Mouse (Mus musculus): ENCODE measurements around the gene Ccnf.
A peak's percentile ranks its signal among the peaks of the same experiment; 100 is the strongest.

The Ccnf gene

DNA sequence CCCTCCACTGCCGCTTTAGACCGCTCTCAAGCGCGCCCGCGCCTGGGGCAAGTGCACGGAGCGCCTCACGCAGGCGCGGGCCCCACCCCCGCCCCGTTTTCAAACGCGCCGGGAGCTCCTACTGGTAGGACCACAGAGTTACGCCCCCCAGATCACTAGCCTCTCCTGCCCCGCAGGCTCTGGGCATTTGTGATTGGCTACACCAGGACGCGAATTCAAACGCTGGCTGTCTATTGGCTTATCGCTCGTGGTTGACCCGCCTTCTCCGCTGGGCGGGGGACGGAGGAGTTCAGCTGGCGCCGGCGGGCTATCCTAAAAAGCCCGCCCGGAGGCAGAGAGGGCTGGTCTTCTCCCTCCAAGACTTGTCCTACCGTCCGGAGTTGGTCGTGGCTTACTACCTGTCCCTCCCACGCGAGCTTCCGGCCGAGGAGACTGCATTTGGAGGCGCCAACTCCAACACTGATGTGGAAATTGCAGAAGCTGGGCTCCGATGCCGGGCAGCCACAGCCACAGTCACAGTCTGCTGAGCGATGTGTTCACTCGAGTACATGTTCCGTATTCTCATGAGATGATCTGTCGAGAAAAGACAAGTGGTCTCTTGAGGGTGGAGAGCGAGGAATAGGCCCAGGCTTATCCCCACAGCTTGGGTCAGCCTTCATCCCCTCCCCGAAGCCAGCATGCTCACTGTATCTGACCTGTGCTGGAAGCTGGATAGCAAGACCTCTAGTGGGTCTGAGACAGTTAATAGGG is at the start of gene Ccnf:
Ccnf (minus strand) TSS at position 165 of the 750 bp plus-strand sequence.
- DNase-seq, result peak; percentile 97

DNA sequence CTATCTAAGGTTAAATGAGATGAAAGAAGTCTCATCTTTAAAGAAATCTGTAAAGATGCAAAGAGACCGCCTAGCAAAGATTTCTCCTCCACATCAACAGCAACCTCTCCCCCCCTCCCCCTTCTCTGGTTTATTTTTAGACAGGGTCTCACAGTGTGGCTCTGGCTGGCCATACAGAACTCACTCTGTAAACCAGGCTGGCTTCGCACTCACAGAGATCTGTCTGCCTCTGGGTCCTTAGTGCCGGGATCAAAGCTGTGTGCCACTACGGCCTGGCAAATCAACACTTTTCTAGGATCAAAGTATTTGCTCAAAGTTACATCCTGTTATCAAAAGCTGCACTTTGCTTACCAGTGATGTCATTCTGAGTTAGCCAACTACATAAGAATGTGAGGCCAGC is 49.4 kb upstream of the Ccnf start:
- no peak for DNase-seq

DNA sequence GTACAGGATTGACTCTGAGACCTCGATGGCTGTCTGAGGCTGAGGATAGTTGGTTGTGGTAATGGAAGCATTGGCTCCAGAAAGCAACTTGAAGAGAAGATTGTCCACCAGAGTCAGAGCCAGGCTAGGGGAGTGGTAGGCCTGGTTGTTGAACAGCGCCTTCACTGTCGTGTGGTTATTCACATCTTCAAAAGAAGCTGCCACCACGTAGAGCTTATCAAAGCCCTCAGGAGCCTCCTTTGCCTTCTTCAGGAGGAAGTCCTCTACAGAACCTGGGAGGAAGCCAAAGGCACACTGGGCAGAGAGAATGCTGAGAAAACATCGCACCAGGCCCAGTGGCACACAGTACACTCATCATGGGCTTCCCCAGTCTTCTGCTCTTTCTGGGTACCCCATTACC is 38.1 kb upstream of the Ccnf start:
- DNase-seq, result no peak

DNA sequence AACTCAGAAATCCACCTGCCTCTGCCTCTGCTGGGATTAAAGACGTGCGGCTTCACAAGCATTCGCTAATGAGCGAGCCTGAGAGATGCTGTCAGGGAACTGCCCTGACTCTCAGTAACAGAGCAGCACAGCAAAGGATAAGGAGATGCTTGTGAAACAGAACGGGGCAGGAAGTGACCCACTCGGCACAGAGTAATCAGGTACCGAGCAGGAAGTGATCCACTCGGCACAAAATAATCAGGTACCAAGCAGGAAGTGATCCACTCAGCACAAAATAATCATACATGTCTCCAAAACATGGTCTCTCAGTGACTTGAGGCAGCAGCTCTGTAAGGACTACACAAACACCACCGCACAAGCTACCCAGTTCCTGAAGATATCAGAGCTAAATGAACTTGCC is 37.2 kb upstream of the Ccnf start:
- DNase-seq, result no peak

DNA sequence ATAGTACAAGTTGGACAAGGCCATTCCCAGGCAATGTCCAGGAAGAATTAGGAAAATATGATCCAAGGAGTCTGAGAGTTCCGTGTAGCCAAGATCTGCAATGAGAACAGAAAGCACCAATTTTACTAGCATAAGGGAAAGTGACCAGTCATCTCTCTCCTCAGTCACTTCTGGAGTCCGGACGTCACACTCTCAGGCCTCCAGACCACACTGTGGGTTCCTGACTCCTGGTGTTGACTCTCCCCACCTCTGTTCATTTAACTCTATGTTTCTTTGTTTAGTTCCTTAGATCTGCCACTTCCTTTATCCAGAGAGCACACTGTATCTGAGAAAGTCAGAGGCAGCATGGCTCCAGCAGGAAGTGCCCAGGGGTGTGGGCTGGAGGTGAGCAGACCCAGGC is 34.4 kb upstream of the Ccnf start:
- DNase-seq, result no peak

DNA sequence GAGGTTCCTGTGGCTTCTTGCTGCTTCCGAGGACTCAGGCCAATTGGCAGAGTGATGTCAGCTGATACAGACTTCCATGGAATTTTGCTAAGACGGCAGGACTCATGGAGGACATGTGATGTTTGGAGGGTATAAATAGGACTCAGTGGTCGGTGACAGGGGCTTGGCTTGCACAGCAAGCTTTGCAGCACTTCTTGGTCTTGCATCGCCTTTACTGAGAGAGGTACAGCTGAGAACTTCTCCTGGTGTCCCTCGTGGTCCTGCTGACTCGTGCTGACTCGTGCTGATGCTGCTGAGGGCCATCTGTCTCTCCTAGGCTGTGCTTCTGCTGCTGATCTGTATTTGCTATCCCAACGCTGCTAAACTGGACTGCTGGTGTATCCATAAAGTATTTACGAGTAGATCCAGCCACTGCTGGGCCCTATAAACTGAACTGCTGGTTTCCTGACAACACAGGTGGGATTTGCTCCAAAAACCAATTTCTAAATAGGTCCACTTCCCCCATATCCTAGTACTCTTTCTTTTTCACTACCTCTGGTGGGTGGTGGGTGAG is 32.1 kb upstream of the Ccnf start:
- DNase-seq, result no peak

DNA sequence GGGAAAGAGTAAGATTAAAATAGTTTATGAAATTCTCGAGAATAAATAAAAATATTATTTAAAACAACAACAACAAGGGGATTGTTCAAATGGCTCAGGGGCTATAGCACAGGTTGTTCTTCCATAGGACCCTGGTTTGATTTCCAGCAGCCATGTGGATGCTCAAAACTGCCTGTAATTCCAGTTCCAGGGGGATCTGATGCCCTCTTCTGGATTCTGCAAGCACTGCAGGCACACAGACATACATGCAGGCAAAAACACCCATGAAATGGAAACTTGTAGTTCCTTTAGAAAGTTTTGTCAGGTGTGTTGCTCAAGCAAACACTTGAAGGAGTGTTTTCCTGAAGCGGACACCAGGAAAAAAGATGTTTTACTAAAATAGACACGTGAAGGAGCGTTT is 31.4 kb upstream of the Ccnf start:
- peak; percentile 23 for DNase-seq

DNA sequence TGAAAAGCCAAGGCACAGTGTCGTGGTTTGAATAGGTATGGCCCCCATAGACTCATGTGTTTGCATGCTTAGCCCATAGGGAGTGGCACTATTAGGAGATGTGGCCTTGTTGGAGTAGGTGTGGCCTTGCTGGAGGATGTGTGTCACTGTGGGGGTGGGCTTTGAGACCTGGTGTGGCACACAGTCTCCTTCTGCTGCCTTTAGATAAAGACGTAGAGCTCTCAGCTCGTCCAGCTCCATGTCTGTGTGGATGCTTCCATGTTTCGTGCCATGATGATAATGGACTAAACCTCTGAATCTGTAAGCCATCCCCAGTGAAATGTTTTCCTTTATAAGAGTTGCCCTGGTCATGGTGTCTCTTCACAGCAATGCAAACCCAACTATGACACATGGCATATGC is 28.6 kb upstream of the Ccnf start:
- no peak for DNase-seq

DNA sequence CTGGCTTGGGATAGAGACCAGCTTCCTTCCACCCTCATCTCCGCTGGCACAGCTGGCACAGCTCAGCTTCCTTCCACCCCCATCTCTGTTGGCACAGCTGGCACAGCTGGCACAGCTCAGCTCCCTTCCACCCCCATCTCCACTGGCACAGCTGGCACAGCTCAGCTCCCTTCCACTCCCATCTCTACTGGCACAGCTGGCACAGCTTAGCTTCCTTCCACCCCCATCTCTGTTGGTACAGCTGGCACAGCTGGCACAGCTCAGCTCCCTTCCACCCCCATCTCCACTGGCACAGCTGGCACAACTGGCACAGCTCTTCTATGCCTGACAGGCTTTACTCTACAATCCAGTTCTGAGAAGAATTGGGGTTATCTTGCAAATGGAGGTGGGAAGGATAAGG is 15.8 kb upstream of the Ccnf start:
- no peak for DNase-seq

DNA sequence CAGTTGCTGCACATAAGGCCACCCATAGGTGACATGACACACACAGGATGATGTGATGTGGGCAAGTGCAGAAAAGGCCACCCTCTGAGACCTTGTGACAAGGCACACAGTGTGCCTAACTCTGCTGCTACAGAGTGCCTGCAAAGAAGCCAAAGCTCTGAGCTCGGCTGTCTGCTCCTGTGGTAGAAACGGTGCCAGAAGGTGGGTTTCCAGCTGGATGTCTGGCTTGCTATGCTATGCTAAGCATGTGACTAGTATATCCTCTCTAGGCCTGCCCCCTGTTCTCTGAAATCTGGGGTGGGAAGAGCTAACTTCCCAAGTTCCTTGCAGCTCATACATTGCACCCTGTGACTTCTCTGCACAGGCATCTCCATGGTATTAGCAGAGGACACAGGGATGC is 13.5 kb upstream of the Ccnf start:
- DNase-seq, result no peak

DNA sequence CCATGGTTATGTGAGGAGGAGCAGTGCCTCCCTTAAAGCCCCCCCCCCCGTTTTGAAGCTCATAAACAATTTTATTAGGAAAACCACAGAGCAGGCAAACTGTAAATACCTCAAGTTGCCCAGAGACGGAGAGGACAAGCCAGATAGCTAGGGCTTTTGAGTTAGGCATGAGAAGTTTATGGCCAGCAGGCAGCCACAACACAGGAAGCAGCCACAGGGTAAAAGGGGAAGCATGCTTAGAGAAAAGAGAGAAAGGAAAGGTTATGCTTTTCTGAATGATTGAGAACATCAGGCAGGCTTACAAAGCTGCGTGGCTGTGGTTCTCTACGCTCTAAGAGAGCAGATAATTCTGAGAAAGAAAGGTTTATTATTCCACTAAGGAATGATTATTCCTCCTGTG is 9.2 kb upstream of the Ccnf start:
- no peak for DNase-seq

DNA sequence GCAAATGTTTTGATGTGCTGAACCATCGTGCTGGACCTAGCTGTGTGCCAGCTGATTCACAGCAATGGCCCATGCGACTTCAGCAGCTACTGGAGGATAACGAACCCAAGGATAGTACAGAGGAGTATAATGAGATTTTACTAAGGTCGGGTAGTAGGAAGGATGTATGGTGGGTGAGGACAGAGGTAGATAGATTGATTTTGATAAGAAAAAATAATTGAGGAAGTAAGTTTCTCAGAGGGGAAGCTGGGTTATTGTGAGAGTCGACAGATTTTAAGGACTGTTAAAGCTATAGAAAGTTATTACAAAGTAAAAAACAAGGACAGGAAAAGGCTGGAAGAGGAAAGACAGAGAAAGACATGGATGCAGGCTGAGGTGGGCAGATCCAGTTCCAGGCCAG is 8.4 kb upstream of the Ccnf start:
- no peak for DNase-seq

DNA sequence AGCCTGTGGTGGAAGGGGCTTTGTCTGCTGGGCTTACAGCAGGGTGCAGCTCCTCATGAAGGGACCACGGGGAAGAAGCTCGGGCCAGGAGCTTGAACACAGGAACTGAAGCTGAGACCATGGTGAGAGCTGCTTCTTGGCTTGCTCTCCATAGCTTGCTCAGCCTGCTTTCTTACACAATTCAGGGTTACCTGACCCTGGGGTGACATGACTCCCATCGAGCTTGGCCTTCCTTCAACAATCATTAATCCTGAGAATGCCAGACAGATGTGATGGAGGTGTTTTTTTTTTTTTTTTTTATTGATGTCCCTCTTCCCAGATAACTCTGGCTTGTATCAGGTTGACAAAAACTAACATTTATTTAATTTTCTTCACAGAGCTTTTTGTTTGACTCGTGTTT is 7.7 kb upstream of the Ccnf start:
- DNase-seq, result no peak

DNA sequence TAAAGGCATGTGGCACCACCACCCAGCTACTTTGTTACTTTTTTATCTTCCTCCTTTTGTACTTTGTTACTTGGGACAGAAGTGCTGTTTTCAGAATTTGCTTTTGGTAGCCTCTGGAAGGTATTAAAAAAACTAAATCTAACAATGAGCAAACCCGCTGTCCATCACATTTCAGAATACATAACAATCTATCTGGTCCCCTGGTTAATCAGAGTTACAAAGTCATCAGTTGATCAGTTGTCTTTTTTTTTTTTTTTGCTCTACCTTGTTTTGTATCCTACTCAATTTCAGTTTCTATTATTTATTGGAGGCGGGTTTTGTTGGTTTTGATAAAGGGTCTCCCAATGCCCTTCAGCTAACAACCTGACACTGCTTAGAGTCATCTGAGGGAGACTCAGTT is 1.0 kb upstream of the Ccnf start:
- no peak for DNase-seq

DNA sequence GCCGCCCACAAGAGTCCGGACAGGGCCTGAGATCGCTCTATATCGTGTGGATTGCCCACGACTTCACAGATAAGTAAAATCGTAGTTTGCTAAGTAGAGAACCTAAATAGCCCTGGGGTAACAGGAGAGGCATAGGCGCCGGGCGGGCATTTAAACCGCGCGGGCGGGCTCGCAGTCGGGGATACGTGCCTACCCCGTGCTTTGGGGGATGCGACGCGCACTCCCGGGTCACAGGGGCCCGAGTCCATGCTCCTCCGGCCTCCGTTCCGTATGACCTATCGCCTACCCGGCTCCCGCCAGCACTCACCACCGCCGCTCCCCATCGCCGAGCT is 330 bp downstream of the Ccnf start:
- no peak for DNase-seq

DNA sequence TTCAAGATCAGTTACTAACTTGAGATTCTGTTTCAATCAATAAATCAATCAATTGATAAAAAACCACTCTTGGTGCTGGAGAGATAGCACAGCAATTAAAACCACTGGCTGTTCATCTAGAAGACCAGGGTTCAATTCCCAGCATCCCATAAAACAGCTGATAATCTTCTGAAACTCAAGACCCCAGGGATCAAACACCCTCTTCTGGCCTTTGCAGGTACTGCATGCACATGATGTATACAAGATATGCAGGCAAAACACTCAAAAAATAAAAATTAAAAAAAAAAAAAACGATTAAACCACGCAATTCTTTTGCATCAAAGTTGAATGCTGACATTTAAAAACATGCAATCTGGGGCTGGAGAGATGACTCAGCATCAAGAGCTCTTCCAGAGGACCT is 2.6 kb downstream of the Ccnf start:
- DNase-seq, result peak; percentile 40

DNA sequence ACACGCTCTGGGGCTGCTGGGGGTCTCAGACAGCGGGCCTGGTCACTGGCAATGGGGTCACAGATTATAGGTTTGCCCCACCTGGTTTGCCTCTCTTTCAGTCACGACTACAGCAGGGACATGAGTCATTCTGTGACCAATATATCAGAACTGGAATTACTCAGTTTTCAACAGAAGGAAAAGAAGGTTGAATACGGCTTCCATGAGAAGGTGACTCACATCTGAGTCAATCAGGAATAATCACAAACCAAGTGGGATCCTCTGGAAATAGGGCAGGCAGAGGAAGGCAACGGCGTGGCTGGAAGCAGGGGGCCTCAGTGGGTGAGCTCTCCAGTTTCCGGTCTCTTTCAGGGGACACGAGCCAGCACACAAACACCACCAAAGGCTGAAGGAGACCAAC is 7.2 kb downstream of the Ccnf start:
- DNase-seq, result no peak

DNA sequence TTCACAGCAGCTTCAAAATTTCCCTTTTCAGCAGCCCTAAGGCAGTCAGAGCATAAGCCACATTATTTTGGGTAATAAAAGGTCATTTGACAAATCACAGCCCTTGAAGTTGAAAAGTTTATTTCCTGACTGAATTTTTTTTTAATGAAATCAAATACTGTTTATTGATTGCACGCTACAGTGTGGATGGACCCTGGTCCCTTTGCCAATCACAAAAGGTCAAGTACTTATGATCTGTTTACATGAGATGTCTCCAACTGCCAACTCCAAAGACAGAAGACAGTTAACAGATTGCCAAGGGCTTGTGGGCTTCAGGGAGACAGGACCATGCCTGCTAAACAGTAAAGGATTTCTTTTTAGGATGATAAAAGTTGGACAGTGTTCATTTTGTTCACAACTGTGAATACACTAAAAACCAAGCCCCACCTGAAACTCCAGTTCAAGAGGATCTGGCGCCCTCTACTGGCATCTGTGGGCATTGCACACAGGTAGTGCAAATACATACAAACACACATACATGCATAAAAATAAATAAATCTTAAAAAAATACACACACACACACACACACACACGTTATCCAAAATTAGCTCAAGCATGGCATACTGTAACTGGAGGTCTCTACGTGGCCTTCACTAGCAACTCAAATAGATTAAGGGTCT is 7.8 kb downstream of the Ccnf start:
- peak; percentile 66 for DNase-seq

DNA sequence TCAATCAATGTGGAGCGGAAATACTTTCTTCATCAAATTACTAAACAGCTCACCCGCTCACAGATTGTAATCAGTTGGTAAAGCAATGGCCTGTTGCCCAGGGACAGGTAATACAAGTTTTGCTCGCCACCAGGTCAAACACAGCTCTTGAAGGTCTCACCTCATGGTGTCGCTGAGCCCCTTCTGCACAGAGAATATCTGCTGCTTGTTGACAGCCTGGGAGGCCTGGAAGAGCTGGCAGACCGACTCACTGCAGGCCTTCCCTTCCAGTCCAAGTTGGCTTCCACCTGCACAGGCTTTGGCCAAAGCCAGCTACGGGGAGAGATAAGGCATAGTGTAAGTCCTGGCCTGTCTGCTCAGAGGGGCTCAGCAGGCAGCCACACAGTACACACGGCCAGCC is 14.4 kb downstream of the Ccnf start:
- DNase-seq, result no peak

DNA sequence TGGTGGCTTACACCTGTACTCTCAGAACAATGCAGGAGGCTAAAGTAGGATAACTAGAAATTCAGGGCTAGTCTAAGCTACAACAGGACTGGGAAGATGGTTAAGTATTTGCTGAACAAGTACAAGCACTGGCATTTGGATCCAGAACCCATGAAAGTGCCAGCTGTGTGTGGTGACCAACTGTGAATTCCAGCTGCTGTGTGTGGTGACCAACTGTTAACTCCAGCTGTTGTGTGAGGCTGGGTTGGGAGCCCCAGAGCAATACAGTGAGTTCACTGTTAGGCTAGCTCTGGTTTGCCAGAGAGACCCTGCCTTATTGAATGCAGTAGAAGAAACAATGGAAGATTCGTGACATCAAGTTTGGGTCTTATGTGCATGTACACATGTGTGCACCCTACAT is 14.8 kb downstream of the Ccnf start:
- DNase-seq, result no peak

DNA sequence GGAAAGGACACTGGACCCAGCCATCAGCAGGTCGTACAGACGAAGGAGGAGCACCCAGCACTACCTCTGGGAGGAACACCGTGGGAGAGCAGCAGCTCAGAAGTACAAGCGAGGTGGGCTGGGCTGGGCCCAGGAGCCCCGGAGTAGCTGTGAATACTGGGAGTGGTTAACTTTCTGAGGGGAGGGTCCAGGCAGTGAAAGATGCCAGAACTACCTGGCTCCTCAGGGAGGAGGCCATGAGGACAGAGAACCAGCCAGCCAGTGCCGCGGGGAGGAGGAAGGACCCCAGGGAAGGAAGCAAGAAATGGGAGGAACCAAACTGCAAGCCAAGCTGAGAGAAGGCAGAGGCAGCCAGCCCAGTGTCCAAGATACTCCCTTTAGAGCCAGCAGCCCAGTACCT is 23.3 kb downstream of the Ccnf start:
- DNase-seq, result no peak

DNA sequence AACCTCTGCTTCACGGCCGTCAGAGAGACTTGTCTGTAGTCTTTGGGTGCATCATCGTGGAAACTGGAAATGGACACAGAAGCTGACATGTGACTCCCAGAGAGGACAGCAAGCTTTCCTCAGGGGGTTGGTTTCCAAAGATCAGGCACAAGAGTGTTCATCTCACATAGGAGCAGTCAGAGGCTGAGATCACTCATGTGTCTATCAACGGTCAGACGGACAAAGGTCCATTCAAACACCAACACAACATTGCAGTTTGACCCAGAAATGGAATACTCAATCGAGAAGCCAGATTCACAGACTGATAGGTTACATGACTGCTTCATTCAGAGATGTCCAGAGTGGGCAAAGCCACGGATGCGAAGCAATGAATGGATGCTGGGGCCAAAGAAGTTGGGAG is 24.6 kb downstream of the Ccnf start:
- DNase-seq, result no peak

DNA sequence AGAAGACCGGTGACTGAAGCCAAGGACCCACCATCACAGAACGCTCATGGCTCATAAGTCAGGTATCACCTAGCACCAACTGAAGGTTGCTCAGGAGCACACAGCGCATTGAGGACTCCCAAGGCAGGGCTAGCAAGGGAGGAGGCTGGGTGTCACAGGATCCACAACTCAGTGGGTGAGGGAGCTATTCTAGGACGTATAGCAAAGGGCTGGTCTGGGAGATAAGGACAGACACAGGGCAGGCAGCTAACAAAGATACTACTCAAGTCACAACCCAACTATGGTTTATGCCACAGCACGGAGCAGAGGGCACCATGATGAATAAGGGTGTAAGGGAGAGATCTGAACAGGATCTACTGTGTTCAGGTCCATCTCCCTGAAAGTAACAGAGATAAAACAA is 25.4 kb downstream of the Ccnf start:
- no peak for DNase-seq

DNA sequence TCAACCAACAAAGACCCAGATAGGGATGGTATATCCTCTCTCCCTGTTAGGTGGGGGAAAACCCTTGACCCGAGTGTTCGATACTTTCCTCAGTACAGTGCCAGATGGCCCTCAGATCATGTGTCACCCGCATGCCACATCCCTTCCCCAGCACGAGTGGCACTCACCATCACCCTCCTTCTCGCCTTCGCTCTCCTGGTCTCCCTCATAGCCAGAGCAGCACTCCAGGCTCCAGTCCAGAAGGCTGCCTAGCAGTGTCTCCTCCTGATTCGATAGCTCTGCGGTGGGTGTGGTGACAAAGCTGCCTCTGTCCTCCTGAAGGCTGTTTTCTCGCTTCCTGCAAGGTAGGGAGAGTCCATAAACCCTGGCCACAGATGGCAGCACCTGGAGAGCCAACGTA is 26.5 kb downstream of the Ccnf start:
- DNase-seq, result no peak

DNA sequence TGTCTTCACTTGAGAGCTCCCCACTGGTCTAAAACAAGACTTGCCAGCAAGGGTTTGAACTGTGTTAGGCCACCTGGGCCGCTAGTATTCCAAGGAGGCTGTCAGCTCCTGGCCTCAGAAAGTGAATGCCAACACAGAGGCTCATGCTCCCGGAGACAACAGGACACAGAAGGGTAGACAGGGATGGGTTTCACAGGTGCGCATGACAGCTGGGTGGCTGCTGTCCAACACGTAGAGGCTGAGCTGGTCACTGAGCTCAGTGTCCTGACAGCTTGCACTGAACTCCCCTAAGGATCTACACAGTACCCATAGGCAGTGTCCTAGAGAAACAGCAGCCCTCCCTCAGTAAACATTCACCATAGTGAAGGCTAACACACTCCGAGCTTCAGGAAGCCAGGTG is 27.8 kb downstream of the Ccnf start:
- no peak for DNase-seq

All from thymus, postnatal 14 days (tissue).